Mouse (Mus musculus) testis, adult 2 months (tissue): ENCODE data around the gene Crisp4. TPM values are rescaled to one million over a fixed set of nuclear protein-coding genes. Genes with fewer than 3 reads are reported as not detected.

Experiments used
- H3K27ac ChIP-seq: fragments of 200-500 bp; 2 replicates; pipeline ENCODE4 v1.5.1; 2012; ENCODE audit warnings: low read depth, low read length; ENCODE audit not compliant: control insufficient read depth, insufficient read depth
- H3K27me3 ChIP-seq: fragments of 200-500 bp; 2 replicates; pipeline ENCODE4 v1.6.1; 2012; ENCODE audit warnings: mild to moderate bottlenecking, low read length, moderate library complexity; ENCODE audit not compliant: control insufficient read depth, insufficient read depth
- H3K36me3 ChIP-seq: fragments of 200-500 bp; 2 replicates; pipeline ENCODE4 v1.6.1; 2012; ENCODE audit warnings: mild to moderate bottlenecking, low read length; ENCODE audit not compliant: control insufficient read depth, insufficient read depth
- H3K4me1 ChIP-seq: fragments of 200-500 bp; 2 replicates; pipeline ENCODE4 v1.6.1; 2012; ENCODE audit warnings: low read length; ENCODE audit not compliant: control insufficient read depth, insufficient read depth
- H3K4me3 ChIP-seq: fragments of 200-500 bp; 2 replicates; pipeline ENCODE4 v1.5.1; 2012; ENCODE audit warnings: low read depth, mild to moderate bottlenecking, low read length, moderate library complexity, mixed read lengths; ENCODE audit not compliant: control insufficient read depth
- CTCF ChIP-seq: fragments of 200-500 bp; IDR thresholded peaks from 2 replicates; pipeline ENCODE4 v1.5.1; 2012; ENCODE audit warnings: low read depth, mild to moderate bottlenecking, inconsistent platforms, low read length, moderate library complexity; ENCODE audit not compliant: control insufficient read depth, insufficient read depth, insufficient replicate concordance
- POLR2A ChIP-seq: fragments of 200-500 bp; IDR thresholded peaks from 2 replicates; pipeline ENCODE4 v1.6.1; 2012; ENCODE audit warnings: low read depth, mild to moderate bottlenecking, inconsistent platforms, low read length, moderate library complexity; ENCODE audit not compliant: control insufficient read depth
- polyA plus RNA-seq: library from polyadenylated mRNA; depleted of rRNA; stranded (reverse); fragments of >200 nt; gene quantifications from 2 replicates; pipeline ENCODE4 v1.2.3, GENCODE M21; 2012; rRNA removed

The Crisp4 gene
- 0.26 TPM in 1 of 2 replicates, not detected in the other for polyA plus RNA-seq

DNA sequence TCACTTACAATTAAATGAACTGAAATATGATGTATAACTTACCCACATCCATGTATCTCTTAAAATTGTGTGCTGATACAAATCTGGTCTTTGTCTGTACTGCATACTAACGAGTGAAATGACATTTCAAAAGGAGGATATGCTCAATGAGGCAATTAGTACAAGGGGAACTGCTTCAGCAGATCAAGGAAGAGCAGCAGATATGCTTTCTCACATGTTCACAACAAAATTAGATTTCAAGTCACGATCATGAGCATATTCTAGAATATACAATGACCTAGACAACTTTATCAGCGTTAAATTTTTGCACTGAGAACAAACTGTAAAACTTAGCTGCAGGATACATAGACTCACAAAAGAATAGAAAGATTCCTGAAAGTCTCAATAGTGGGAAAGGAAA is at the start of gene Crisp4:
Gene Crisp4 (minus strand): TSS at position 101 of the 400 bp plus-strand sequence.
- Histone ChIP-seq H3K4me3 (no peak within 1 kb of the TSS), H3K27ac (no peak within 1 kb of the TSS), H3K27me3 (no peaks in the 10 kb centered on the region), H3K36me3 (no peaks in the 10 kb centered on the region), H3K4me1 (no peaks in the 10 kb centered on the region)
- TF ChIP-seq POLR2A (no peak), CTCF (no peak)

DNA sequence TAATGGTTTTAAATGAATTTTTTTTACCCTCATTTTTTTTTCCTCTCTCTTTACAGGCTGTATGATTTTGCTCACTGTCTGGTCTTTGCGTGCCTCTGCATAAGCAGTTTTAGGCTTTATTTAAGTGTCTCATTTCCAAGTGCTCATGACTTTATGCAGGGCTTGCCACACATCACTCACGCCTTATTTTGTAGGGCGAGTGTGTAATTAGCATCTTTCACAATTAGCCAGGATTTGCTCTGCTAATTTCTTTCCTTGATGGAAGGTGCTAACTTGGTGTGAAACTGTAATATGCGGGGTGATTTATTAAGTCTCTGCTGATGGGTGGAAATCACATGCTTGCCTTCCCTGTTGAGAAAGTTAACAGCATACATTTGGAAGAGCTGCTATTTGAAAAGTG is 46.0 kb upstream of the Crisp4 start:
- Histone ChIP-seq H3K27ac (no peak overlapping the region), H3K27me3 (no peaks in the 10 kb centered on the region), H3K36me3 (no peaks in the 10 kb centered on the region), H3K4me1 (no peaks in the 10 kb centered on the region), H3K4me3 (no peak overlapping the region)
- no peak for TF ChIP-seq POLR2A

DNA sequence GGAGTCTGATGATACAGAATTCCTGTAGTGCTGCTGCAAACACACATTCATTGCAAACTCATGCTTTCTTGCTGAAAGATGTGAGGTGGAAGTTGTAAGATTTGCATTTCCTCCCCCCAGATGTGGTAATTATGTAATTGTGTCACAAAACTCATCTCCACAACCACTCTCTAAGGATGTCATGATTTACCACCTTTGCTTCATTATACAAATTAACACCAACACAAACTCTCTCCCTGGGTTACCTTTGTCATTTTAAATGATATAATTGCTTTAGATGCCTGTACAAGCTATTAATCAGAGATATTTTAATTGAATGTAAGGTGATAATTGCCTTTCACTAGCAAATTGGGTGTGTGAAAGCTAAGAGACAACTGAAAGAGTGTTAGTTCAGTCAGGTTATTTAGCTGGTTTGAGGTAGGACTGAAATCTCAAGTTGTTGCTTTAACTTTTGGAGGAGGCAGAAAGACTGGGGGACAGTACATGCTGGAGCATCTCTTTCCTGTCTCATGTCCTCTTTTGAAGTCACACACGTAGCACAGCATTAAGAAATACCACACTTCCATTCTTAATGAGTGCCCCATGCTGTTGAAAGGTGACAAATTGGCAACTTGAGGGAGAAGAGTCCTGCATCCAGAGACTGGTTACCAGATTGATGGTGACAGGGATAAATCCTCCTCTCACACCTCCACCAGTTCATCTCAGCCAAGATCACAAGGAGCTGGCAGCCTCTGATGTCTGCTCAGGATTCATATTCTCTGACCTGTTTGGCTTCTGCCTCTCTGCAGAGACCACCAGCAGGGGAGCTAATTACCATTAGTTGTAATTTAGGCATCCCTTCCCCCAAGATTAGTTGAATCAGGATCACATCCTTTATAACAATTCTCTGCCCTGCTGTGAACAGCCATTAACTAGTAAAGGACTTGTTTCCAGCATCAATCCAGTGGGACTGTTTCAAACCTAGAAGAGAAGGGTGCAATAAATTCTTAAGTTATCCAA is 45.3 kb upstream of the Crisp4 start:
- H3K4me3 ChIP-seq, result no peak overlapping the region
- no peaks in the 10 kb centered on the region for H3K36me3 ChIP-seq
- TF ChIP-seq POLR2A (no peak), CTCF (no peak)
- H3K27ac ChIP-seq, result no peak overlapping the region
- no peaks in the 10 kb centered on the region for H3K27me3 ChIP-seq
- H3K4me1 ChIP-seq, result no peaks in the 10 kb centered on the region

DNA sequence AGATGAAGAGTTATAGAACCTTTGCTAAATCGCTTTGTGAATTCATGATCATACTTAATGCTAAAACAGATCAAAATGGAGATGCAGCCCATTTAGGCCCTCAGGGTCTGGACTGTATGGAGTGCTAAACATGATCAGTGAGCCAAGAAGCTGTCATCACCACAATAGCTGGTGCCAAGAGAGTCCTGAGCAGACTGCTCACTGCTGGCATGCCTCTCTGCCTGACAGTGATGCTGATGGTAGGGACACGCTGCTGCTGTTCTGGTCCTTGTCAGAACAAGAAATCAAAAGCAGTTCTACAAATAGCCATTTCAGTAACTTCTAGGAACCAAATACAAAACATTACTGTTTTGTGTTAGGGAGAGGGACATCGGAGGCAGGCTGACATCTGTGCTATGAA is 35.5 kb upstream of the Crisp4 start:
- no peaks in the 10 kb centered on the region for H3K4me1 ChIP-seq
- no peaks in the 10 kb centered on the region for H3K36me3 ChIP-seq
- no peak overlapping the region for H3K4me3 ChIP-seq
- no peak for TF ChIP-seq CTCF
- TF ChIP-seq POLR2A, result no peak
- H3K27me3 ChIP-seq, result no peaks in the 10 kb centered on the region
- H3K27ac ChIP-seq, result no peak overlapping the region

DNA sequence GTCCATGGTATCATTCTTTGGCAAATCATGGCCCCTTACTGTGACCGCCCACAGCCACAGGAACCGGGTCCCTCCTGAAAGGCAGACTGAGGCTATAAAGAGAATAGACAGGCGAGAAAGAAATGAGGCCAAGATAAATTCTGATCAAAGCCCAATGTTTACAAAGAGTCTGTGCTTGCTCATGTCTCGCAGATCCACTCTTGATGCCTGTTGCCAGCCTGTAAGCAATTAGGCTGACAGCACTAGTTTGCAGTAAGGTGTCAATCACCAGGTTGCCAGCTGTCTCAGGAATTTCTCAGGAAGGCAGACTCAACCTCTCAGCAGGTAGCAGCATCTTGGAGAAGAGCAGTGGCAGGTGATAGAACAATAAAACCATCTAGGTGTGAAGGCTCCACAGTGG is 24.9 kb upstream of the Crisp4 start:
- Histone ChIP-seq H3K4me1 (no peaks in the 10 kb centered on the region), H3K36me3 (no peaks in the 10 kb centered on the region), H3K27me3 (no peaks in the 10 kb centered on the region), H3K4me3 (peak overlapping the region; percentile 16; the same call in 1 of the 2 replicates), H3K27ac (no peak overlapping the region)
- no peak for TF ChIP-seq POLR2A
- no peak for TF ChIP-seq CTCF

DNA sequence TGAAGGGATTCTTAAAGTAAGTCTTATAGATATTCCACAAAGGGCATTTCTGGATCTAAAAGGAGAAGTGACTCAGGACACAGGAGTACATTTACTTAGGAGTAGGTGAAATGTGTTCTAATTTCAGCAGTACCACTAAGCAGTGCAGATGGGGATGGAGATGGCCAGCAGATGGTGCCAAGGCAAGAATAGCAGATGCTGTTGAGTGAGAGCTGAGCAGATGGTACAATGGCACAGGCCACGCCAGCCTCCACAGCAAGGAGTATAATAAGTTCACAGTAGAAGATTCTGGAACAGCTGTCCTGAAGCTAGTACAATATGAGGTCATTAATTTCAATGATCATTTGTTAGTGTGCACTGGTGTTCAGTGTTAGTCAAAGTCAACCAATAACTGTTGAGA is 22.6 kb upstream of the Crisp4 start:
- H3K27ac ChIP-seq, result no peak overlapping the region

DNA sequence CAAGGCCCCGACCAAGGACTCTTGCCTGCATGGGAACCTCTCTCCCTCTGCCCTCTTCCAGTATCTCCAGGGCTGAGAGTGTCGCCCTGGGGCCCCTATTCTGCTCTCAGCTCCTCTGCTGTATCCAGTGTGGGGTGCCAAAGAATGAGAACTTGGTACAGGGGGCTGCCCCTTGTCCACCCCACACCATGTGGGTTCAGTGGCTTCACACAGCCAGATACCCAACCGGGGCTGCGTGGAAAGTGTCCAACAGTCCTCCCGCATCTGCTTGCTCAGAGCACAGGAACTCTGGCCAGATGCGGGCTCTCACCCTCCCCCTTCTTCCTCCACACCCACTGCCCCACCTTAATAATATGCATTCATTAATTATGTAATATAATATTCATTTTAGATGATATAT is 13.4 kb upstream of the Crisp4 start:
- TF ChIP-seq POLR2A (no peak), CTCF (no peak)
- H3K36me3 ChIP-seq, result no peaks in the 10 kb centered on the region
- H3K4me1 ChIP-seq, result no peaks in the 10 kb centered on the region
- H3K27ac ChIP-seq, result no peak overlapping the region
- H3K4me3 ChIP-seq, result no peak overlapping the region
- H3K27me3 ChIP-seq, result no peaks in the 10 kb centered on the region

More for the DNA sequence above, 22.6 kb upstream of the Crisp4 start:
- Histone ChIP-seq H3K36me3 (no peaks in the 10 kb centered on the region), H3K4me1 (no peaks in the 10 kb centered on the region), H3K27me3 (no peaks in the 10 kb centered on the region), H3K4me3 (no peak overlapping the region)
- no peak for TF ChIP-seq POLR2A
- no peak for TF ChIP-seq CTCF
